Mouse (Mus musculus): ENCODE measurements at regions not wholly inside any gene's neighbourhood (a gene's known extent, or its start where the extent isn't known, plus 50 kb on each side); places are given as distances from the start of the nearest gene placed in this dataset.
"Not testable (repeated sequence)": the region's sequence is repeated elsewhere in the genome, so short reads cannot be mapped to it uniquely, and the experiment has no call there.

DNA sequence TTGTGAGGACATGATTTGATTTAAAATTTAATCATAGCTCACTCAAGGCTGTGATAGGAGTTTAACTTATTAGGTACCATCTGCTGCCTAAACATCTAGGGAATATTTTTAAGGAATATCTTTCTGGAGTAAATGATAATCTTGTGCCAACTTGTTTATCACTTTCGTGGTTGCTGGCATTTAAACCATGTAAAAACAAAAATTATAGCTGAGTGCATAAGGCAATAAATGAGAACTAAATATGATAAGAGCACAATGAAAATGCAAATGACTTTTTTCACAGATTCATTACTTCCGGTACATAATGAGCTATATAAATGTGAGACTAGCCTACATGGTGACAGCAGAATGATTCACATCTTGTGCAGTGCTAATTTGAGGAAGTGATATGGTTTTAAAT is 221.8 kb upstream of the Tmprss15 start:
- no peak for DNase-seq

DNA sequence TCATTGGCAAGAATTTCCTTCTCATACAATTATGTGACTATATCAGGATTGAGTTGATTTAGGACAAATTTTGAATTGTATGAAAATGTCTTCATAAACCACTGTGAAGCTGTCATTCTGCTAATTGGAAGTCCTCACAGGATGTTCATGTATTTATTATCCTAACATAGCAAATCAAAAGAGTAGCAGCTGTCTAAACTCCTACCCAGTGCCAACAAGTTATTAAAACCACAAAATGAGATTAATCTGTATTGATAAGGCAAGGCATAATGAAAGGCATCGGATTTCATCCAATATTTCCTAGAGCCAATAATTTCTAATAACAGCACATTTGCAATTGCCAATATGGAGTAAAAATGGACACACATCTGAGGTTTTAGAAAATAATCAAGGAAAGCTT is 217.6 kb upstream of the Tmprss15 start:
- DNase-seq, result no peak

- DNase-seq, result not testable (repeated sequence)
Measured at GRCm38 (mm10) chr16:79296621-79297020, 205.7 kb upstream of the Tmprss15 start.

DNA sequence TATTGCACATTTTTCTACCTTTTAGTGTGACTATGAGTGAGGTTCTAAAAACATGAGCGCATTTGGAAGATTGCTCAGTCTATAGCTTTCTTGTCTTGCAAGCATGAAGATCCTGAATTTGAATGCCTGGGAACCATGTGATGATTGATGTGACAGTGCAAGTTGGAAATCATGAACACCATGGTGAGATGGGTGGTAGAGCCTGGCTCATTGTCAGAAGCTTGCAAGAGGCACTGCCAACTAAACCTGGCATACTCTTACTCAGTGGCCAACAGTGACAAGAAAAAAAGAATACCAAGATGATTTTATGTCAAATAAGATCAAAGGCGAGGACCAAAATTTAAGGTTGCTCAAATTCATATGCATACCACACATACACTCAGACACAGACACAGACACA is 188.1 kb upstream of the Tmprss15 start:
- no peak for DNase-seq

GRCm38 (mm10) chr16:79256525-79256924 is 165.6 kb upstream of the Tmprss15 start:
- no peak for DNase-seq

GRCm38 (mm10) chr16:79256084-79256483 is 165.2 kb upstream of the Tmprss15 start:
- DNase-seq, result no peak

- DNase-seq, result no peak
Measured at GRCm38 (mm10) chr16:79240857-79241491, 150.1 kb upstream of the Tmprss15 start.

- no peak for DNase-seq
Measured at GRCm38 (mm10) chr16:79240191-79240590, 149.3 kb upstream of the Tmprss15 start.

DNA sequence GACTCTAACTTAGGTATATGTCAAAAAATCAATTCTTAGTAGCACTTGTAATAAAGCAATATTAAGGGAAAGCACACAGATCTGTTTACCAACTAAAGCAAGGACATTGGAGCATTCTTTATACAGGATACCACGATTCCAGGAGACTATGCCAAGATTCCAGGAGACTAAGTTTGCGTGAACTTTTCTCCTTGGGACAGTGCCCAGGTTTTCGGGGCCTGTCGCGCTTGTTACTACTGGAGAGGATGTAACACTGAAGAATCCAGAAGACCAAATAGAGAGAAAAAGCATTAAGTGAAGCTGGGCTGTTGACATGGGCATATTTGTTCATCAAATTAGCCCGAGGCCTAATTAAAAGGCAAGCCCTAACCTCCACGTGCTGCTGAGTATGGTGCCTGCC is 100.3 kb upstream of the Tmprss15 start:
- no peak for DNase-seq

- DNase-seq, result no peak
Measured at GRCm38 (mm10) chr16:79186471-79186870, 95.6 kb upstream of the Tmprss15 start.

GRCm38 (mm10) chr16:79182474-79182873 is 91.6 kb upstream of the Tmprss15 start:
- DNase-seq, result no peak

DNA sequence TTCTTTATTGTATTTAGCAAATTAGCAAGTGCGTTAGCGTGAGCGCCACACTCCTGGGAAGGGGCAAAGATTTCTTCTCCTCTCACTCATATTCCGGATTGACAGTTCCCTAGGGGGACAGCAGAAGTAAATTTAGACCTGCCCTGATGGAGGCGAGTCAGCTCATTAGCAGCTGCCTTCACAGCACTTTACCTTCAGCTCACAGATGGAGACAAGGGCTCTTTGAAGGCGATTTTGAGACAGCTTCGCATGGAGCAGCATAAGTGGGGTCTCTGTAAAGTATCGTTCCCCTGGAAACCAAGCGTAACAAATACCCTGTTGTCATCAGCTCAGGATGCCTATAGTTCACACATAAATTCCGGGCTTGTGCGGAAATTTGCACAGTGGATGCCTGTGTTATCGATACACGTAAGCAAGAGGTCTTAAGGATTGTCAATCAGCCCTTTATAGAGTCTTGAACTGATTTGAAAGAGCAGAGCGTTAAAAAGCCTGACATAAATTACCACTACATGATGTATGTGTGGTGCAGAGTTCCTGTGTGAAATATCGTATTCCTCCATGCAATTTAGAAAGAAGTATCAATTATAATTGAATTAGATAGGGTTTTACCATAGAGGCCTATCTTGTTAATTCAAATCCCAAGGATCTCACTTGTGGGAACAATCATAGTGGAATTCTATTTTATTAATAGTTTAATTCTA is 86.6 kb upstream of the Tmprss15 start:
- DNase-seq, result no peak

DNA sequence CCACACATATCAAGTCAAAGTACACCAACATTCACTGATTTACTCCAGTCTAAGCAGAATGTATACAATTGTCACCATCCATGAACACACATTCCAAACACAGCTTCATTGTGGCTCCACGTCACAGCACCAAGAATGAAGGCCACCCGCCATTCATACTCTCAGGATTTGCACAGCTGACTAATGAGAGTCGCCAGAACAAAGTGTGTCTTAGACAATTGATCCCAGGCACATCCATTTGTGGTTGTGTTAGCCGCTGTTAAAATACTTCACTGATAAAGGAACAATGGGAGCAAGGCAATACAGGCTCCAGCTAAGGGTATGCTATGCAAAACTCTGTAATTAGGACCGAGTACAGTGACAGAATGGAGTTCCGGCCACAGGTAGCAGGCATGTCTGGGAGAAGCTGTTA is 85.9 kb upstream of the Tmprss15 start:
- no peak for DNase-seq

- peak; percentile 27 for DNase-seq
Measured at GRCm38 (mm10) chr16:79168193-79168592, 77.3 kb upstream of the Tmprss15 start.

DNA sequence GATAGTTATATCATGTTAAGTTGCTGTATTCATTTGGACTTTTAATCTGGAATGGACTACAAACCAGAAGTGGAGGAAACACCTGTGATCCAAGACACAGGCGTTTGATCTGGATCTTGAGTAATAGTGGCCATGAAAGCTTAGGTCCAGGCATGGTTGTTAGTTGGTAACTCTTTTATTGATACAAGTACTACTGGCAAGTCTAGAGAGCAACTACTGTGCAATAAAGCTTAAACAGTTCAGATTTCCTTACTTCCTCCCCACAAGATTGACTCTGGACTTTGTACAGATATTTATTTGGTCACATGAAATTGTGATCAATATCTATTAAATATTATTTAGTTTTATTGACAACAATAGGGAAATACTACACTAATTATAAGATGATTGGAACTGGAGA is 51.9 kb upstream of the Tmprss15 start:
- no peak for DNase-seq

All from cerebellum, adult 9-11 months (tissue).